Mouse (Mus musculus): Measurements from ENCODE around the gene Etv5.

DNA sequence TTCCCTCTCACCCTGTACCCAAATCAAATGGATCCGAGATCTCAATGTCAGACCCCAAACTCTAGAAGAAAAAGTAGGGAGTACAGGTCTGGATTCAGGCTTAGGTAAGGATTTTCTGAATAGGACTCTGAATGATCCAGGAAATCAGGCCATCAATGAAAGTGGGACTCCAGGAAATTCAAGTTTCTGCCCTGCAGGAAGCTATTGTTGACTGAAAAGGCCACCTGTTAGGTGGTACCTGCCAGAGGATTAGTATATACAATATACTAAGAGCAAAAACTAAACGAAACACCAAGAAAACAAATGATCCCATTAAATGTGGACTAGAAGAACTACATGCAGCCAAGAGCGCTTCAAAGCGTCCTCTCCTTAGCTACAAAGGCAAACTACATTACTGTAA is 35.8 kb downstream of the Etv5 start:
- no peak for TF ChIP-seq CTCF (IDR thresholded peaks at IDR 0.05; ENCODE audit: extremely low read depth, insufficient read depth, low read length)
- TF ChIP-seq POLR2A (IDR thresholded peaks at IDR 0.05; ENCODE audit: extremely low read depth, insufficient read depth, low read length): no peak
